Mouse (Mus musculus): Measurements from ENCODE around the gene Trim15.

The Trim15 gene

DNA sequence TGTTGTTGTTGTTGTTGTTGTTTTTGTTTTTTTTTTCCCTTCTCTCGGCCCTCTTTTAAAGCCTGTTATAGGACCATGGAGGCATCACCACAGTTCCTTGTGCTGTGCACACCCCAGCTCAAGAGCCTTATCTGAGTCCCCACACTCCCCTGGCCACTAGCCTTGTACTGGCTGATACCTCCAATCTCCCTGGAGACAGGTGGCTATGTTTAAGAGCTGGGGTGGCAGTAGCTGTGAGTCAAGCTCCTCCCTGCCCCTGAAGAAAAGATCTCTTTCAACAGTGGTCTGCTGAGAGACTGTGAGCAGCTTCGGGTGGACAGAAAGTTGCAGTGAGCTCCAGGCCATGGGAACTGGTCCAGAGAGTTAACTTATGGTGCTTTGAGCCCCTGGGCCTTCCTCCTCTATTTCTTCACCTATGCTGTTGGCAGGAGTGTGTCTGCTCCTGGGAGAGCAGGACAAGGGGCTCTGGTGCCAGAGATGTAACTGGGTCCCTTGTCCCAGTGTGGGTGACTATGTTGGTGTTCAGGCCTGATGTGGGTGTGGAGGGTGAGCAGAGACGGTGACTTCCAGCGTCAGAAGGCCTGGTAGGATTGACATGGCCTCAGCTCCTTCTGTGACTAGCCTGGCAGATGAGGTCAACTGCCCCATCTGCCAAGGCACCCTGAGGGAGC lies 2.4 kb upstream of the Trim15 start, which contains the start of gene Trim10:
Gene Trim10 (plus strand): TSS at position 291 of the 671 bp plus-strand sequence.
- no peak for DNase-seq

DNA sequence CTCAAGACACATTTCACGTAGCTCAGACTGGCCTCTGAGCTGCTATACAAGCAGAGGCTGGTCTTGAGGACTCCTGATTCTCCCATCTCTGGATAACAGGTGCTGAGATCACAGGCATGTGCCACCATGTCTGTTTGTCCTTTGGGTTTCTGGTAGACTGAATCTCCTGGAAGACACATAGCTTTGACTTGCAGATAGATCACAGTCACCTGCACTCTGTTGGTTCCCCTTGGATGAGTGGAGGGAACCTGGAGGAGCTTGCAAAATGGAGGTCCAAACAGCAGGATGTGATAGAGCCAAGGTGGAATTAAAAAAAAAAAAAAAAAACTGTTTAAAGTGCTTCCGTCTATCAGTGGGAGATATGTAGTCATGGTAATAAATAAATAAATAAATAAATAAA lies 1.8 kb upstream of the Trim15 start:
- DNase-seq = no peak

DNA sequence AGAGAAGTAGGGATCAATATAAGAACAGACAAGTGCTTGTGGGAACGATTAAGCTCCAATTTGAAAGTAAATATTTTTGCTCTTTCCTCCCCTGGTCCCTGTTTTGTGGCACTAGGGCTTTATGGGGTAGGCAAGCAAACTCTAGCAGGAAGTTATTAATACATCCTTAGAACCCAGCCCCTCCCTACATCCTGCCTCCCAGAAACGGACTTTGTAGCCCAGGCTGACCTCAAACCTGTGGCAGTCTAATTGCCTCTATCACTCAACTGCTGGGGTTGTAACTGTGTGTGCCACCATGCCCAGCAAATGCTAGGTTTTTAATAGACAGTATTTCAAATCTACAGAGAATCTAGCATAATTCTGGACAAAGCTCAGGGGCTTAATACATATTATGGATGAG lies 5.3 kb downstream of the Trim15 start:
- no peak for DNase-seq

DNA sequence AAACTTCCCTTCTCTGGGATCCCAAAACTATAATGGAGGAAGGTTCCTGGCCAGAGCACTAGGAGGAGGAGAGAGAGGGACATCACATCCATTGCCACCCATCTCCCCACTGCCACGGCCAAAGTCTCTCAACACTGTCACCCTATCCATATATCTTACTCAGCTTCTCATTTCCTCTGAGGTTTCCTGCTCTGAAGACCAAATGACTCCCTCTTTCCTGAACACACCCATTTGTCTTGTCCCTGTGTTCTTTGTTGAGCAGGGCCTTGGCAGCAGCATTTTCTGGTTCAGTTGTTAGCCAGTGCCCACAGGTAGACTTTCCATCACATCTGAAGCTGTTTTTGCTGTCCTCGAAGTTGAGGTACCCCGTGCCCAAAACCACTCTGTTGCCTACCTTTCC lies 8.8 kb downstream of the Trim15 start:
- DNase-seq = no peak

DNA sequence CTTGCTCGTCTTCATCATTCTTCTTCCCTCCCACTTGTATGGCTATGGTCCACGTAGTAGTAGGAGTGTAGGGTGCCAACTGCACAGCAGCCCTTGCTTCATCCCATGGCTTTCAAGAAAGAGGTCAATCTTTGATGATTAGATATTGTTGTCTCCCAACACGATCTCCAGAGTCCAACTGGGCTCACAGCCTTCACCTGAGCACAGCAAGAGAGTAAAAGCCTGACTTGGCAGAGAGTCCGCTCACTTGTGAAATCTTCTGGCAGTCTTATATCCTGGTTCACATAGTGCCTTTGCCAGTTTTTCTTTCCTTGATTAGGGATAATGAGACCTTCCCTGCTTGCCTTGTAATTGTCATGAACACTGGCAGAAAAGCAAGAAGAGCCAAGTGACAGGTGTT lies 10.8 kb downstream of the Trim15 start:
- no peak for DNase-seq

DNA sequence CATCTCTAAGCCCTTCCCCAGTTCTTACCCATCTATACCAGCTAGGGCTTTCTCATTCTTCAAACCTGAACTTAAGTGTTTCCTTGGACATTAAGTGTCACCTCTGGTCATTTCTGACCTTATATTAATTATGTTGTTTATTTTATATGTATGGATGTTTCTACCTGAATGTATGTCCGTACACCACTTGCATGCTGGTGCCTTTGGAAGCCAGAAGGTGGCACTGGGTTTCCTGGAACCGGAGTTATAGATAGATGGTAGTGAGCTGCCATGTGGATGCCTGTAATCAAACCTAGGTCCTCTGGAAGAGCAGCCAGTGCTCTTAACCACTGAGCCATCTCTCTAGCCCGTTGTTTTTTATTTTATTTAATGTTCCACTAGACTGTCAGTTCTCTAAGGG lies 11.5 kb downstream of the Trim15 start:
- no peak for DNase-seq

DNA sequence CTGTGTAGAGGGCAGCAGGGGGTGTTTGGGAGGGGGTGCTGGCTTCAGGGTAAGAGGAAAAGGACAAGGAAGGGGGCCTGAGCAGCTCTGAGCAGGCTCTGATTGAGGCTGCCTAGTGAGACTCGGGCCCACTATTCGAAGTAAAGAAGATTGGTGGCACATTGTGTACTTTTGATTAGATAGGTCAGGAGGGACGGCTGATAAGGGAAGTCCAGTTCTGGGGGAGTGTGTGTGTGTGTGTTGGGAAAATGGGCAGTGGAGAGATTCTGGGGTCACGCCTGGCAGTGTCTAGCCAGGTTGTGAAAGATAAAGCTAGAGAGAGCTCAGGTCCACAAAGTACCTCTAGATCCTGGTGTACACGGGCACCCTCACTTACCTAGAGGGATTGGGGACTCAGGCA lies 15.4 kb downstream of the Trim15 start:
- no peak for DNase-seq

DNA sequence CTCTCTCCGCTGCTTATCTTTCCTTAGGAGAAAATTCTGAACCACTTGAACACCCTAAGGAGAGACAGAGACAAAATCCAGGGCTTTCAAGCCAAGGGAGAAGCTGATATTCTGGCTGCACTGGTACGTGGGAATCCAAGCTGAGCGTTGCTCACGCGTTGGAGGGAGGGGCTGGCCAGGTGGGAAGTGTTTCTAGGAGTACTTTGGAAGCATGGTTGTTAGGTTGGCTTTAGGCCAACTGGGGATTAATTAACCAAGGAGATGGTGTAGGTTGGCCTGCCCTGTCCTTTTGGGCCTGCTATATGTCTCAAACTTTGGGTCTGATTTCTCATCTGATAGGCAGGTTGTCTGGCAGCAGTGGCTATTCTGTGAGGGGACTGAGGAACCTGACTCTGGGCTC lies 15.8 kb downstream of the Trim15 start:
- DNase-seq = no peak

DNA sequence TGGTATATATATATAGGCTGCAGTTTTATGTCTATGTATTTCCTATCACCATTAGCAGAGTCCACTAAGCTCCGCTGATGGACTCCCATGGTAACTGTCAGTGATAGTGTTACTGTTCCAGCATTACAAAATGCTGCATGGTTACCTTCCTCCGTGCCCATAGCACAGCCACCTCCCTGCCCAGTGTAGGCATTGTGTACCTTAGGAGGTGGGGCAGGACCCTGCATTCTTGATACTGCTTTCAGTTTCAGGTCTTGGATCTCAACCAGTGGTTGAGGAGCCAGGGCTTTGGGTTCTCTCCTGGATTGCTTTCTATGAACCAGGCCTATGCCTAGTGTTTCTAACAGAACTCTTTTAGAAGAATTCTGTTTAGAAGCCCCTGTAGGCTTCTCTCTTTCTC lies 17.0 kb downstream of the Trim15 start:
- no peak for DNase-seq

DNA sequence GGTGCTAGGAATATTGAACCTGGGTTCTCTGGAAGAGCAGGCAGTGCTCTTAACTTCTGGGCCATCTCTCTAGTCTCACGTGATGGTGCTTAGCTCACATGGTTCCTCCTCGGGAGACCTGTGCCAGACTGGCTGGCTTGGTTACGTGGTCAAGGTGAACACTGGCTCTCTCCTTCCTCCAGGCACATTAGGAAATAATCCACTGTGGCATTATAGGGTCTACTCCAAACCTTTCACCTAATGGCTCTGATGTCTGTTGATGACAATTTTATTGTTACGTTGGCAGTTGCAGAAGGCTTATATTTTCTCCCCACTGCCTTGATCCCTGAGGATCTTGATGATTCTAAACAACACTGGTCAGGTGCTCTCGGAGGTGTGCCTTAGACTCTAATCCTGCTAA lies 18.1 kb downstream of the Trim15 start:
- DNase-seq = no peak

DNA sequence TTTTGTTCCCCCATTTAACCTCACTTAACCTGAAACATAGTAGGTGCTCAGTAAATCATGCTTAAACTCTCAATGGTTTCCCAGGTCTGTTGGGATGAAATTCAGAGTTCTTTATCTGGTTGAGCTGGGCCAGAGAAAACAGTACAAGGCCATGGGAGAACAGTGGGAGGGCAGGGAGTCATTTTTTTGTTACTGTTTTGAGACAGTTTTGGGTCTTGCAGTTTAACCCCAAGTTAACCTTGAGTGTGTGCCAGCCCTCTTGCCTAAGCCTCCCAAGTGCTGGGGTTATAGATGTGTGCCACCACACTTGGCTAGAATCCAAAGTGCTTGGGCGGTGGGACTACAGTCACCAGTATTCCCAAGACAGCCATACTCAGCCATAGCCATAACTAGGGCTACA lies 22.3 kb downstream of the Trim15 start:
- DNase-seq = no peak

DNA sequence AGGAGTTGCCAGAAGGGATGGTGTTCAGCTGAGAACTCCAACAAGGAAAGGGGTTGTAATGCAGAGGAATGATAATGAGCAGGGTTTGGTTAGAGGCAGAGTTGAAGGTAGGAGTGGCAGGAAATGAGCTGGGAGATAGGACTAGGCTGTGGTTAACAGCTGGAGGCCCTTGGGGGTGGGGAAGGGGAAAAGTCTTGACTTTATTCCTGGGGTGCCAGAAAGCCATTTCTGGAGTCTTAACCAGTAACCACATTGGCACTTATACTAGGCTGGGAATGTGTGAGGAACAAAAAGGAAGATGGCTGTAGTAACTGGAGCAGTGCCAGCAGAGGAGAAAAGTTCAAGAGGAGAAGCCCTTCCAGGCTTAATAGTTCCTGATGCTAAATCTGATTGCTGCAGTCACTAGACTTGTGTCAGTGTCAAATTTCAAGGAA lies 22.7 kb downstream of the Trim15 start:
- no peak for DNase-seq

DNA sequence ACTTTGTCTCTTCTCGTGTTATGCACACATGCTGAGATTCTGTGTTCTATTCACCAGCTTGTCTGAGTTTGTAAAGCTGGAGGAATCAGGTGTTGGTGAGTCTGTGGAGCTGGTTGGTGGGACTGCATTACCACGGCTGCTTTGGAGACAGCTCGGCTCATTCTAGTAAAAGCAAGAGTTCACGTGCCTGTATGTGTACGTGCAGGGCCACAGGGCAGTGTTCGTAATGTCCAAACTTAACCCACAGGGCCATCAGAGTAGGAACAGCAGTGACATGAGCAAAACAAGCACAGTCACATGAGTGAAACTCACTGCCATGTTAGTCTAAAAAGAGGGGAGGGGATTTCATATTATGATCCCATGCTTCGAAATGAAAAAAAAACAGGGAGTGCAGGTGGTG lies 23.3 kb downstream of the Trim15 start:
- no peak for DNase-seq

DNA sequence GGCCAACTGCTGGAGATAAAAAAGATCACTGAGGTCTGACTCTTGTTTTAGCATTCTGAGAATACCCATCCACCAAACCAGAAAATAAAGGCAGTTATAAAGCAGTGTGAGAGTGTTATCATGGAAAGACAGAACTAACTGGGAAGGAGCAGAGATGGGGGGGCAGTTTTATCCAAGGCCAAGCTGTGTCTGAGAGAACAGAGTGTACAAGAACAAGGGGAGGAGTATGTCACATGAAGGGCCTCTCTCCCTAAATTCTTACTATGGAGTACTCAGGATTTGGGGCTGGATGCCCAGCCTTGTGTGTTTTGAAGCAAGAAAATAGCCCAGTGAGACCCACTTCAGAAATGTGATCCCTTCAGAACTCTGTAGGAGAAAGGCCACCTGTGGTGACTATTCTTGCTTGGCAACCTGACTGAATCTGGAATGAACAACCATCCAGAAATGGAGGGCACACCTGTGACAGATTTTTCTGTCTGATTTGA lies 26.0 kb downstream of the Trim15 start:
- no peak for DNase-seq

DNA sequence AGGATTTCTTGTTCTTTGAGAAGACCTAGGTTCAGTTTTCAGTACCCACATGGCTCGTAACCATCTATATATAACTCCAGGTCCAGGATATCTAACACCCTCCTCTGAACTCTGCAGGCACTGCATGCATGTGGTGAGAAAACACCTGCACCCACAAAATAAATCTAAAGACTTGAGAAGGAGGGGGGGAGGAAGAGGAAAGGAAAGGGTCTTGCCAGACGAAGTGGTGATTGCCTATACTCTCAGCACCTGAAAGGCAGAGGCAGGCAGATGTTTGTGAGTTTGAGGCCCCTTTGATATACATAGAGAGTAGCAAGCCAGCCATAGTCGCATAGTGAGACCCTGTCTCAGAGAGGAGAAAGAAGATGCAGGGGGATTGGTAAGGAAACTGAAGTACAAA lies 27.1 kb downstream of the Trim15 start:
- peak; percentile 22 for DNase-seq

DNA sequence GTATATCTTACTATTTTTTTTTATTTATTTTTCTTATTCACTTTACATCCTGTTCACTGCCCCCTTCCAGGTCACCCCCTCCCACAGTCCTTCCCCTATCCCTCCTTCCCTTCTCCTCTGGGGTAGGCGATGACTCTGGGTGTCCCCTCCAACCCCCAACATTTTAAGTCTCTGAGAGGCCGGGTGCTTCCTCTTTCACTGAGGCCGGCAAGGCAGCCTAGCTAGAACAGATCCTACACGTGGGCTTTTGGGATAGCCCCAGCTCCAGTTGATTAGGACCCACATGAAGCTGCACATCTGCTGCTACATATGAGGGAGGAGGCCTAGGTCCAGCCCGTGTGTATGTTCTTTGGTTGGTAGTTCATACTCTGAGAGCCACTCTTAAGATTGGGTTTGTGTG lies 28.0 kb downstream of the Trim15 start:
- DNase-seq = no peak

DNA sequence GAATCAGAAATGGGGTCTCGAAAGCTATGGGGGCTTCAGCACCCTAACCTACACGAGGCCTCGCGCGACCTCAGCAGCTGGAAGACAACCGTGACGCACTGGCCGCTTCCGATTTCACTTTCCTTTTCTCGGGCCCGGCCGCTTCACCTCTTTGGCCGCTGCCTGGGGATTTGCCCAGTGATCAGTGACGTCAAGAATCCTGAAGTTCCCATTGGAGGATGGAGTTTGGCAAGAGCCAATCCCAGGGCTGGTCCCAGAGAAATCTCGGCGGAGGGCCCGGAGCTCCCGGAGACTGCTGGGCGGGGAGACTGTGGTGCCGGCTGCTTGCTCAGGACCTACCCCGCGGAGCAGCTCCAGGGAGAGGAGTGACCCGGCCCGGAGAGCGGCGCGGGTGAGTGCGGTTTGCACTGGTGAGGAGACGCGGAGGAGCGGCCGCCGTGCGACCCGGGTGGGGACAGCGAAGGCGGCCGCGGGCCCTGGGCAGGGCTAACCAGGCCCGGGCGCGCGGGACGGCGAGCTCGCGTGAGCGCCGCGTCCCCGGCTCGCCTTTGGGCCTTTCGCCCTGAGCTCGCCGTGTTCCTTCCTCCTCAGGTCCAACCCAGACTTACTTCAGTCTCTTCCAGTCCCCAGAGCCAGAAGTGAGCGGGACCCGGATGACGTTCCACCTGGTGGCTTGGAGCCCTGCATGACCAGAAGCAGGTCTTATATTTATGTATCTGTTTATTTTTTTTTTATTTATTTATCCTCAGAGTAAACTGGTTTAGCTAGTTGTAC lies 29.9 kb downstream of the Trim15 start, which contains the start of gene Trim26:
Gene Trim26 (plus strand): TSS at position 261 of the 774 bp plus-strand sequence.
- DNase-seq = peak; percentile 90

DNA sequence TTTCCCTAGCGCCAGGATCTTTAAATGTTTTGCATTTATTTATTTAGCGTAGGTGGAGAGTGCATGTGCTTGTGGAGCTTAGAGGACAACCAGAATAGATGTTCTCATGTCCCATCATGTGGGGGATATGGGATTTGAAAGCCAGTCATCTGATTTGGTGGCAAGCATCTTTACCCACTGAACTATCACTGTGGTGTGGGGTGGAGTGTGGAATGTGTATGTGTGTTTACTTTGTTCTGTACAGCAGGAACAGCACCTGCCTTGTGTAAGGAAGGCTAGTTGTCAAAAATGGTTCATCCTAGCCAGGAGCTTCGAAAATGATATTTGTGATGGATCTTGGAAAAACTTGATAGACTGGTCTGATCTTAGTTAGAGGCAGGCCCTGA lies 30.6 kb downstream of the Trim15 start:
- no peak for DNase-seq

DNA sequence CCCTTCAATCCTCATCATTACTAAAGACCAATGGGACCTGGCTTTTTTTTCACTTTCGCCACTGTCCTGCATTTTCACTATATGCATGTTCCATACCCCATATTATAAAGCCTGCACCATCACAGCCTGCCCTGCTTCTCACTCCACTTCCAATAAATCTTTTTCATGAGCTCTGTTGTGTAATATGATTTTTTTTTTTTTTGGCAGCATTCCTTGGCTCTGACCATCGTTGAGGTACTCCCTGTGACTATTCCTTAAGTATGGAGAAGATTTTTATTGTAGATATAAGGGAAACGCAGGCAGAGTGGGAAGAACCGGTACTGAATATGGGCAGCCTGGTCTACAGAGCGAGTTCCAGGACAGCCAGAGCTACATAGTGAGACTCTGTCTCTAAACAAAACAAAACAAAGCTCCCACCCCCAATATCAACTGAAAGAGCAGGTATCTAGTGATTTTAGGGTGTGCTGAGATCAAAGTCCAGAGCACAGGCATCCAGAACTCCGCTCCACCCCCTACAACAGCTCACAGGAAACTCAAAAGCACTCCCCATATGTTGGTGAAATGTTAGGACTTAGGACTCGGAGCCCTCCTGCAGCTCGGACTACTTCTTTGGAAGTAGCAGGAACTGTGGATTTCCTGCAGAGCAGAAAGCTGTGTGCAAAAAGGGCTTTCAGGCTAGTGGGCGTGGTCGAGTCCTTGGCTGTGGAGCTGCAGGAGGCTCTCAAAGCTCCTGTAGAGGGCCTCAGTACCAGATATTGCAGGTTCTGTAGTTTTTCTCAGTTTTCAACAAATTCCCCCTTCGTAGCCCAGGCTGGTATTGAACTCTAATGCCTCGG lies 31.2 kb downstream of the Trim15 start:
- DNase-seq = peak; percentile 79

DNA sequence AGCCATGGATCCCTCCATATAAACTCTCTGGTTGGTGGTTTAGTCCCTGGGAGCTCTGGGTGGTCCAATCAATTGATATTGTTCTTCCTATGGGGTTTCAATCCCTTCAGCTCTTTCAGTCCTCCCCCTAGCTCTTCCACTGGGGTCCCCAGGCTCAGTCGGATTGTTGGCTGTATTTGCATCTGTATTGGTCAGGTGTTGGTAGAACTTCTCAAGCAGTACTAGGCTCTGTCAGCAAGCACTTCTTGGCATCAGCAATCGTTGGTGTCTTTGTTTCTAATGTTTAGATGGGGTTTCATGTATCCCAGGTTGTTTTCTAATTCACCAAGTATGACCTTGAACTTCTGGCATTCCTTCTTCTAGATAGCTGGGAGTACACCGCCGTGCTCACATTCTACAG lies 34.3 kb downstream of the Trim15 start:
- DNase-seq = no peak

DNA sequence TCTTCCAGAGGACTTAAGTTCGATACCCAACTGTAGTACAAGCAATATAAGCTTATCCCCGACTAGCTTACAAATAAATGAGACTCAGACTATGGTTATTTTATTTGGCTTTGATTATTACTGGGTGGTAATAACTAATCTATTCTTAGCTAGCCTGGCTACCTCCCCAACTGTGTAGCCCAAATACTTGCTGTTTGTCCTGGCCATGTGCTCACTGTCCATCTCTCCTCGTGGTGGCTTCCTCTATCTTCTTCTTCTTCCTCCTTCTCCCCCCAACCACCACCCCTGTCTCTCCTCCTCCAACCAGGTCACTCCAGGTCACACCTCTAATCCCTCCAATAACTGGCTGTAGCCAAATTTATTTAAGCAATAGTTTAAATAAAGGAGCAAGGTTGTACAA lies 36.5 kb downstream of the Trim15 start:
- no peak for DNase-seq

DNA sequence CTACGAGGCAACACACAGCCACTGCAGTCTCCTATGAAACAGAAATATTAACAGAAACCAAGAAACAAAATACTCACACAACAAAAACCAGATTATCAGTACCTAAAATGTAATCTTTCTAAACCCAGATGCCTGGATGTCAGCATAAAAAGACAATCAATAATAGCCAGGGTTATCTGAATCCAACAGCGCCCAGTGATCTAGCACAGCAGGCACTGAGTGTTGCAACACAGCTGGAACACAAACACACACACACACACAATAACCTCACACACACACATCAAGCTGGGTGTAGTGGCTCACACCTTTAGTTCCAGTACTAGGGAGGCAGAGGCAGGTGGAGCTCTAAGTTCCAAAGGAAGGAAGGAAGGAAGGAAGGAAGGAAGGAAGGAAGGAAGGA lies 38.5 kb downstream of the Trim15 start:
- DNase-seq = no peak

DNA sequence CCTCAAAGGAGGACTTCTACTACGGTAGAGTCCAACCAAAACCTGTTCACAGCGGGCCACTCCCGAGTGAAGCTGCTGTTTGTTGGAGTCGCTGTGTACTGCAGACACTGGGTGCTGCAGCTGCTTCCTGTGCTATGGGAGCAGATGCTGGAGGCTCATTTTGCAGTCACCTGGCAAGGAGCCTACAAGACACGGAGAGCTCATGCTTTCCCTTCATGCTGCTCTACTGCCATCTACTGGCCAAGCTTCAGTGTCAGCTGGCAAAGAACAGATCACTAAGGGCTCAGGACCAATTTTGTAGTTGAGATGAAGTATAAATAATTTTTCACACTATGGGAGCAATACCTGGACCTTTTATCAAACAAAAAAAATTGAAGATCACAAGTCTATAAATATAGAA lies 41.0 kb downstream of the Trim15 start:
- peak; percentile 88 for DNase-seq

DNA sequence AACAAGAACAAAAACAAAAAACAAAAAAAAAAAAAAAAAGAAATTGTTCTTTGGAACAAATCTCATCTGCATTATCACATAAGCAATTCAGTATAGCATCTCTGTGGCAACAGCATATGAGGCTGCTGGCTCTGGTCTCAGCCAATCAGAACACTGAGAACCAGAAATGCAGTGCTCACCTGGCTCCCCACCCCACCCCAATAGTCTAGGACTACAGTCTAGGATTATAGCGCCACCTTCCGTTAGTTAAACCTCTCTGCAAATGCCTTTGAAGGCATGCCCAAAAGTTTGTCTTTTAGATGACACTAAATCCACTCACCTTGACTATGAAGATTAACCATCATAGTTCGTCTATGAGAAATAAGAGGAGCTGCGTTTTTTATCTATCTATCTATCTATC lies 41.5 kb downstream of the Trim15 start:
- DNase-seq = peak; percentile 20

All from thymus, postnatal 4 days (tissue).